Mouse (Mus musculus): ENCODE measurements around the gene Bcam.

DNA sequence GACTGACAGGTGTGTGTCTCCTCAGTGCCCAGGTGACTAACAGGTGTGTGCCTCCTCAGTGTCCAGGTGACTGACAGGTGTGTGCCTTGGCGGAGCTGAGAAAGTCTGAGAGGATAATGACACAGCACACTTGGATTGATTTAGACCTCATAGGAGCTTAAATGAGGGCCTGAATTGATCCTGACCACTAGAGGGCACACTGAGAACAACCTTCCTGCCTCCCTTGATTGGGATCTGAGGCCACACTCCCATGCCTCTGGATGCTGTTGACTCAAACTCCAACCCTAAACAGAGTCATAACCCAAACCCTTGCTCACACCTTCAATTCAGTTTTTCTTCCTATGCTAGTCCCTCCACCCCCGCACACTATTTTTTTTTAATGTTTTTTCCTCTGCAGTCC, 29.9 kb upstream of the Bcam start:
- TF ChIP-seq CTCF (IDR thresholded peaks at IDR 0.05; ENCODE audit: borderline replicate concordance, extremely low read depth, insufficient read depth, insufficient read length) (peak; percentile 76), POLR2A (IDR thresholded peaks at IDR 0.05; ENCODE audit: borderline replicate concordance, extremely low read depth, insufficient read depth, insufficient read length, poor library complexity, severe bottlenecking) (no peak)
